Mouse (Mus musculus) ES-Bruce4 (cell line): Measurements from ENCODE around the gene Gm3417.
"Not testable (repeated sequence)": the region's sequence is repeated elsewhere in the genome, so short reads cannot be mapped to it uniquely, and the experiment has no call there.

ENCODE experiments used
- CTCF ChIP-seq: IDR thresholded peaks from one replicate; pipeline ENCODE4 v1.8.1; 2011; ENCODE audit warnings: low read depth, low read length
- POLR2A ChIP-seq: IDR thresholded peaks from one replicate; pipeline ENCODE4 v1.8.1; 2011; ENCODE audit warnings: low read length; ENCODE audit not compliant: insufficient read depth

- not testable (repeated sequence) for TF ChIP-seq CTCF, POLR2A
Observed at GRCm38 (mm10) chr17:14993139-14993832, 14.7 kb upstream of the Gm3417 start.
